Mouse (Mus musculus): ENCODE measurements around the gene Hs3st6. TPM values are rescaled to one million over a fixed set of nuclear protein-coding genes. Genes with fewer than 3 reads are reported as not detected.
"Not testable (repeated sequence)": the region's sequence is repeated elsewhere in the genome, so short reads cannot be mapped to it uniquely, and the experiment has no call there.

Gene Hs3st6
- polyA plus RNA-seq, 1 experiment from 2014 or later, result 1.1 TPM

DNA sequence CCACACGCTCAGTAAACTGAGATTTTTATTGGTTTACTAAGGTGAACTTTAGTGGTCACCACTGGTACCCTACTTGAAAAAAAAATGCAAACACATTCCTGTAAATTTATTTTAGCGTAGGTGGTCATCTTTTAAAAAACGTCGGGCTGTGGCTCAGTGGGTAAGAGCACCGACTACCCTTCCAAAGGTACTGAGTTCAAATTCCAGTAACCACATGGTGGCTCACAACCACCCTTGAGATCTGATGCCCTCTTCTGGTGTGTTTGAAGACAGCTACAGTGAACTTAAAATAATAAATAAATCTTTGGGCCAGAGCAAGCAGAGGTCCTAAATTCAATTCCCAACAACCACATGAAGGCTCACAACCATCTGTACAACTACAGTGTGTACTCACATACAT is 33.9 kb upstream of the Hs3st6 start:
- ATAC-seq (replicated peaks; ENCODE audit: low FRiP score, low TSS enrichment, low read depth); H3K27me3 ChIP-seq (replicated peaks; ENCODE audit: control insufficient read depth, insufficient read depth, low read length); H3K27ac ChIP-seq (ENCODE audit: low read depth); DNase-seq (ENCODE audit: low spot score); H3K9me3 ChIP-seq (ENCODE audit: control insufficient read depth, low read length): not testable (repeated sequence)
- 66% methylated on average over 5 of the region's 5 CpGs for whole genome bisulfite sequencing
- Histone ChIP-seq H3K4me3 (ENCODE audit: low read depth, low read length) (peak overlapping the region; percentile 92), H3K4me2 (ENCODE audit: low read length) (peak overlapping the region; percentile 67), H3K36me3 (ENCODE audit: control insufficient read depth, insufficient read depth, low read length) (peaks cover 35% of the 10 kb centered on the region), H3K4me1 (replicated peaks; ENCODE audit: control insufficient read depth, insufficient read depth, low read length) (peaks cover 23% of the 10 kb centered on the region), H3K9ac (ENCODE audit: low read length) (peak overlapping the region; percentile 94)

DNA sequence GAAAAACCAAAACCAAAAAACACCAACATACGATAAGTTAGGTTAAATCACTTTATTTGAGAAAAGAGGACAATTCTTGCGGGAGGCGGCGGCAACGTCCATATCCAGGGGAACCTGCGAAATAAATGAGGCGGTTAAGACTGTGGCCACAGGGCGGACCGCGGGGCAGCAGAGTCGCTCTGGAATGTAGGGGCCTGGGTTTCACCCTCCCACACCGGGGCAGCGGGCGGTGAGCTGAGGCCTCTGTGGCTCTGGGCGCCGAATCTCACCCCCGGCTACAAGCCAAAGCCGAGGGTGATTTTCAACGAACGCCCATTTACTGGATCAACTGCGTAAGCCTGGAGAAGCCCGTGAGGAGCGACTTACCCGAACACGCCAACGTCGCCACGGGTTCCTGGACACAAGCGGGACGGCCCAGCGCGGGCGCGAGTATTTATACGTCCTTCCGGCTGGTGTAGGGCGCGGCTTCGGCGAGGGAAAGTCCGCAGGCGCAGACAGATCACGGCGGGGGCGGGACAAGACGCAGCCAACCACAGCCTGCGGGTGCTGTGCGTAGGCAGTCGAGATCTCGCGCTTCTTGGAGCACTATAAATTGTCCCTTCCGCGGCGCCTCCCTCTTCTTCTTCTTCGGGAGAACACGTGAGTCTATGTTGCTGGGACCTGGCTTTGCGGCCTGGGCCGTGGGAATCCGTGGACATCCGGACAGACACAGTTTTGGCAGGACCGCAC is 33.1 kb upstream of the Hs3st6 start:
- peak overlapping the region; percentile 83 for H3K27ac ChIP-seq (ENCODE audit: low read depth)
- DNase-seq (ENCODE audit: low spot score) (peak; percentile 98), ATAC-seq (replicated peaks; ENCODE audit: low FRiP score, low TSS enrichment, low read depth) (peak; percentile 97)
- WGBS, result under 1% methylated on average over 61 of the region's 61 CpGs
- H3K27me3 ChIP-seq (replicated peaks; ENCODE audit: control insufficient read depth, insufficient read depth, low read length), result no peaks in the 10 kb centered on the region
- H3K4me1 ChIP-seq (replicated peaks; ENCODE audit: control insufficient read depth, insufficient read depth, low read length), result peaks cover 23% of the 10 kb centered on the region
- H3K4me3 ChIP-seq (ENCODE audit: low read depth, low read length), result peak overlapping the region; percentile 92
- peak overlapping the region; percentile 94 for H3K9ac ChIP-seq (ENCODE audit: low read length)
- H3K36me3 ChIP-seq (ENCODE audit: control insufficient read depth, insufficient read depth, low read length), result peaks cover 35% of the 10 kb centered on the region
- H3K9me3 ChIP-seq (ENCODE audit: control insufficient read depth, low read length), result no peaks in the 10 kb centered on the region
- H3K4me2 ChIP-seq (ENCODE audit: low read length), result peak overlapping the region; percentile 67

DNA sequence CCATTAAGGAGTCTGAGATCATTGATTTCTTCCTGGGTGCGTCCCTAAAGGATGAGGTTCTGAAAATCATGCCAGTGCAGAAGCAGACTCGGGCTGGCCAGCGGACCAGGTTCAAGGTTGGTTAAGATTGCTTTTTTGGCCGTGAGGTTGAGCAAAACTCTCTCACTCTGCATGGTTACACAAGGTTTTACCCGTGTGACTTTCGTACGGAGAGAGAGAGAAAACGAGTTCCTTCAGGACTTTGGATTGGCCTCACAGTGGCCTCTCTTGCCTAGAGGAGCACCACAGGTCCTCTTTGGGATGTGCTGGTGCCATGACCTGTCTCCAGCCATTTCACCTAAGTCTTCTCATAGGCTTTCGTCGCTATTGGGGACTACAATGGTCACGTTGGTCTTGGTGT is 32.2 kb upstream of the Hs3st6 start:
- peak overlapping the region; percentile 67 for H3K4me2 ChIP-seq (ENCODE audit: low read length)
- ATAC-seq (replicated peaks; ENCODE audit: low FRiP score, low TSS enrichment, low read depth); H3K27me3 ChIP-seq (replicated peaks; ENCODE audit: control insufficient read depth, insufficient read depth, low read length); H3K9me3 ChIP-seq (ENCODE audit: control insufficient read depth, low read length); H3K27ac ChIP-seq (ENCODE audit: low read depth); DNase-seq (ENCODE audit: low spot score): not testable (repeated sequence)
- peaks cover 23% of the 10 kb centered on the region for H3K4me1 ChIP-seq (replicated peaks; ENCODE audit: control insufficient read depth, insufficient read depth, low read length)
- peak overlapping the region; percentile 94 for H3K9ac ChIP-seq (ENCODE audit: low read length)
- 0% methylated on average over 10 of the region's 11 CpGs for WGBS
- peak overlapping the region; percentile 92 for H3K4me3 ChIP-seq (ENCODE audit: low read depth, low read length)
- peaks cover 35% of the 10 kb centered on the region for H3K36me3 ChIP-seq (ENCODE audit: control insufficient read depth, insufficient read depth, low read length)

DNA sequence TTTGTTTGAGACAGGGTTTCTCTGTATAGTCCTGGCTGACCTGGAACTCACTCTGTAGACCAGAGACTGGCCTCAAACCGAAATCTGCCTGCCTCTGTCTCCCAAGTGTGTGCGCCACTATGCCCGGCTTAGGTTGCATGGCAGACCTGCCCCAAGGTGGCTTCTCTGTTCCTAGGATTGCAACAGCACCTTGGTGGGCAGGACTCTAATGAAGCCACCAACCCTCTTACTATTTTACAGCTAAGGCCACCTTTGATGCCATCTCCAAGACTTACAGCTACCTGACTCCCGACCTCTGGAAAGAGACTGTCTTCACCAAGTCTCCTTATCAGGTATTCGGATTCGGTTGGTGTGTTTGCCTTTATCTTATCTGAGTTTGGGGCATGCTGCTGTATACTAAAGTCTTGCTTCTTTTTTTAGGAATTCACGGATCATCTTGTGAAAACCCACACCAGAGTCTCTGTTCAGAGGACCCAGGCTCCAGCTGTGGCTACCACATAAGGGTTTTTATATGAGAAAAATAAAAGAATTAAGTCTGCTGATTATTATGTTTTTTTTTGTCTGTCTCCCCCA is 31.3 kb upstream of the Hs3st6 start:
- not testable (repeated sequence) for ATAC-seq (replicated peaks; ENCODE audit: low FRiP score, low TSS enrichment, low read depth); H3K27me3 ChIP-seq (replicated peaks; ENCODE audit: control insufficient read depth, insufficient read depth, low read length); DNase-seq (ENCODE audit: low spot score); H3K9me3 ChIP-seq (ENCODE audit: control insufficient read depth, low read length); H3K27ac ChIP-seq (ENCODE audit: low read depth)
- H3K36me3 ChIP-seq (ENCODE audit: control insufficient read depth, insufficient read depth, low read length), result peaks cover 28% of the 10 kb centered on the region
- peaks cover 23% of the 10 kb centered on the region for H3K4me1 ChIP-seq (replicated peaks; ENCODE audit: control insufficient read depth, insufficient read depth, low read length)
- WGBS, result 56% methylated on average over 7 of the region's 7 CpGs
- H3K4me3 ChIP-seq (ENCODE audit: low read depth, low read length), result peak overlapping the region; percentile 92
- peak overlapping the region; percentile 94 for H3K9ac ChIP-seq (ENCODE audit: low read length)
- peak overlapping the region; percentile 67 for H3K4me2 ChIP-seq (ENCODE audit: low read length)

DNA sequence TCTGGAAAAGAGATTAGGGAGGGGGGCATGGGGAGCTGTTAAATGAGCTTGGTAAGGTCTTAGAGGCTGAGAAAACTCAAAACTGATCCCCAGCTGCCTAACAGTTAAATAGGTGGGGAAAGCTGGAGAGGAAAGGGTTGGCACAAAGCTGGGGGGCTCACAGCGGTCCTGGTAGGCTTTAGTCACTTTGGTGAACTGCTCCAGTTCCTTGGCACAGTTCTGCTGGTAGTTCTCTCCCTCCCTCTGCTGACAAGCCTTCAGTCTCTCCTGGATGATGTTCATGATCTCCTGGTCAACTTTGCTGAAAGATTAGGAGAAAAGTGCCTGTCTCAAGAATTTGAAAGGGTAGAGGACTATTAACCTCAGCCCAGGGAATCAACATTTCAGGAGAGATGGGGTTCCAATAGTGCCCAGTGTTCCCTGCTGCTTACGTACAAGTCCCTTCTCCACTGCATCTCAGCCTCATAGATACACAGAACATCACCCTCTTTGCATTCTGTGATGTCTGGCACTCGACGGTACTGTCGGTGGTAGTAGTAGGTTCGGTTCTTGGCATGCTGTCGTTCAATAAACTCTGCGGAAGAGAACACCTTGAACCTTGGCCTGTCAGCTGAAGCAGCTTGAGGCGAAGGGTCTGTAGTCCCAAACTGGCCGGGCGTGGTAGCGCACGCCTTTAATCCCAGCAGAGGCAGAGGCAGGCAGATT is 30.4 kb upstream of the Hs3st6 start:
- no peaks in the 10 kb centered on the region for H3K27me3 ChIP-seq (replicated peaks; ENCODE audit: control insufficient read depth, insufficient read depth, low read length)
- H3K4me3 ChIP-seq (ENCODE audit: low read depth, low read length), result 0 out of 2 replicates have a peak overlapping the region, but pooled peaks have one; percentile 70
- peaks cover 23% of the 10 kb centered on the region for H3K4me1 ChIP-seq (replicated peaks; ENCODE audit: control insufficient read depth, insufficient read depth, low read length)
- H3K27ac ChIP-seq (ENCODE audit: low read depth), result no peak overlapping the region
- ATAC-seq (replicated peaks; ENCODE audit: low FRiP score, low TSS enrichment, low read depth), result no peak
- DNase-seq (ENCODE audit: low spot score), result no peak
- peak overlapping the region; percentile 67 for H3K4me2 ChIP-seq (ENCODE audit: low read length)
- H3K9ac ChIP-seq (ENCODE audit: low read length), result peak overlapping the region; percentile 72; the same call in 1 of the 2 replicates
- 36% methylated on average over 13 of the region's 13 CpGs for WGBS
- no peaks in the 10 kb centered on the region for H3K9me3 ChIP-seq (ENCODE audit: control insufficient read depth, low read length)
- peaks cover 21% of the 10 kb centered on the region for H3K36me3 ChIP-seq (ENCODE audit: control insufficient read depth, insufficient read depth, low read length)

DNA sequence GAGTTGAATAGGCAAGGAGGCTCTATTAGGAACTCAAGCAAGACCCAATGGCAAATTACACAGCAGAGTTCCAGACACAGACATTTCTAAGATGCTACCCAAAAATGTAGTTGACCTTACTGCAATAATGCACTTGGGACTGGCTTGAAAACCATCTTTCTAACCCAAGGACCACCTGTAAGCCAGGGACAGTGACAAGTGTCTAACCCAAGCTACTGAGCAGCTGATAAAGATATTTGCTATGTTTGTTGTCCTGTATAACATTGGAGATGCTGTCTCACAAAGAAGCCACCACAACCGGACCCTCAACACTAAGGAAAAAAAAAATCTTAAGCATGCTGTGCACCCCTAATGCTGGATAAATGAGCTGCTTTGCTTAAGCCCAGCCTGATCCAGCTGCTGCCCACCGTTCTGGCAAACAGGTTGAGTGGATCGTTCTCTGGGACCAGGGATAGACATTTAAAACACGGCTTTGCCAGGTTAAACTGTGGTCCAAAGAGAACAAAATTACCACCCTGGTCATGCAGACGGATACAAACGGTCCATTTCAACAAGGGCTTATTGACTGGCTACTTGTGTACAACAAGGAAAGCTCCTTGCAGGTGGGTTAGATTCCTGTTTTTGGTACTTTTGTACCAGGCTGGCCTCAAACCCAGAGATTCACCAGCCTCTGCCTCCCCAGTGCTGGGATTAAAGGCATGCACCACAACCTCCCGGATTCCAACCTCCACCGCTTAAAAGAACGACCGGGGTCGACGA is 29.5 kb upstream of the Hs3st6 start:
- H3K27ac ChIP-seq (ENCODE audit: low read depth), result 0 out of 2 replicates have a peak overlapping the region, but pooled peaks have one; percentile 62
- no peak for ATAC-seq (replicated peaks; ENCODE audit: low FRiP score, low TSS enrichment, low read depth)
- peak overlapping the region; percentile 70 for H3K4me3 ChIP-seq (ENCODE audit: low read depth, low read length)
- no peak for DNase-seq (ENCODE audit: low spot score)
- peak overlapping the region; percentile 72 for H3K9ac ChIP-seq (ENCODE audit: low read length)
- H3K36me3 ChIP-seq (ENCODE audit: control insufficient read depth, insufficient read depth, low read length), result peaks cover 18% of the 10 kb centered on the region
- under 1% methylated on average over 12 of the region's 12 CpGs for WGBS
- no peaks in the 10 kb centered on the region for H3K9me3 ChIP-seq (ENCODE audit: control insufficient read depth, low read length)
- H3K27me3 ChIP-seq (replicated peaks; ENCODE audit: control insufficient read depth, insufficient read depth, low read length), result no peaks in the 10 kb centered on the region
- H3K4me2 ChIP-seq (ENCODE audit: low read length), result peak overlapping the region; percentile 67
- peaks cover 23% of the 10 kb centered on the region for H3K4me1 ChIP-seq (replicated peaks; ENCODE audit: control insufficient read depth, insufficient read depth, low read length)

DNA sequence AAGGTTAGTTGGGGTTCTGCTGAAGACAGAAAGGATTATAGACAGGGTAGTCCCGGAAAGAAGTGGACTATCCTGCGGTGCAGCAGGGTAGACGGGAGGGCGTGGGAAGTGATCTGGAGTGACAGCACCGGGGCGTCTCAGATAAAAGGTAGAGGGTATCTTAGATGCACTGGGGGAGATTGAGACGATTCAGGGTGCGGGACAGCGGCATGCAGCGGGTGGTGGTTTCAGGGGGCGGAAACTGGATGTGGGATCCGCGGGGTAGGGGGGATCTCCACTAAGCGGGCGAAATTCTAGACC is 29.0 kb upstream of the Hs3st6 start:
- Histone ChIP-seq H3K4me3 (ENCODE audit: low read depth, low read length) (peak overlapping the region; percentile 70), H3K9ac (ENCODE audit: low read length) (peak overlapping the region; percentile 72), H3K27ac (ENCODE audit: low read depth) (peak overlapping the region; percentile 62), H3K36me3 (ENCODE audit: control insufficient read depth, insufficient read depth, low read length) (peaks cover 18% of the 10 kb centered on the region), H3K9me3 (ENCODE audit: control insufficient read depth, low read length) (no peaks in the 10 kb centered on the region), H3K4me1 (replicated peaks; ENCODE audit: control insufficient read depth, insufficient read depth, low read length) (peaks cover 23% of the 10 kb centered on the region), H3K4me2 (ENCODE audit: low read length) (peak overlapping the region; percentile 67), H3K27me3 (replicated peaks; ENCODE audit: control insufficient read depth, insufficient read depth, low read length) (no peaks in the 10 kb centered on the region)
- DNase-seq (ENCODE audit: low spot score), result no peak
- under 1% methylated on average over 15 of the region's 15 CpGs for WGBS
- no peak for ATAC-seq (replicated peaks; ENCODE audit: low FRiP score, low TSS enrichment, low read depth)

DNA sequence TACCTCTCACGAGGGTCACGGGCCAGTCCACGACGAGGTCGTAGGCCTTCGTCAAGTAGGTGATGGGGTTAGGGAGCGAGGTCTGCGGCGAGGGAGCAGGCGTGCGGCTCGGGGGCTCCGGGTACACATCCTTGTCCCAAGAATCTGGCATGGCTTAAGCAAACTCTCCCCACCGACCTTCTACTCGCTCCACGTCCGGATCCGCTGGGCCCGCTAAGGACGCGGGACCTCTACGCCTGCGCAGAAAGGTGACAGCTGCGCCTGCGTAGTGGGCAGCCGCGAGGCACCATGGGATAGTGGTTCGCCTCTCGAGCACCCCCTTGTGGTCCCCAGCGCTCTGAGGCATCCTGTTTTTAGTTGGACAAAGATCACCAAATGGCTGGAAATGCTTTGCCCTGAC is 28.6 kb upstream of the Hs3st6 start, which contains the start of gene Ndufb10:
Ndufb10 (minus strand) TSS at position 295 of the 400 bp plus-strand sequence.
- H3K9ac ChIP-seq (ENCODE audit: low read length), result peak within 1 kb of the TSS; percentile 72
- H3K27ac ChIP-seq (ENCODE audit: low read depth), result peak within 1 kb of the TSS; percentile 62
- no peaks in the 10 kb centered on the region for H3K27me3 ChIP-seq (replicated peaks; ENCODE audit: control insufficient read depth, insufficient read depth, low read length)
- under 1% methylated on average over 30 of the region's 30 CpGs for WGBS
- peak within 1 kb of the TSS; percentile 67 for H3K4me2 ChIP-seq (ENCODE audit: low read length)
- ATAC-seq (replicated peaks; ENCODE audit: low FRiP score, low TSS enrichment, low read depth), result peak; percentile 48
- DNase-seq (ENCODE audit: low spot score), result peak; percentile 99
- H3K9me3 ChIP-seq (ENCODE audit: control insufficient read depth, low read length), result no peaks in the 10 kb centered on the region
- H3K4me1 ChIP-seq (replicated peaks; ENCODE audit: control insufficient read depth, insufficient read depth, low read length), result peaks cover 23% of the 10 kb centered on the region
- peak within 1 kb of the TSS; percentile 70 for H3K4me3 ChIP-seq (ENCODE audit: low read depth, low read length)
- H3K36me3 ChIP-seq (ENCODE audit: control insufficient read depth, insufficient read depth, low read length), result peaks cover 18% of the 10 kb centered on the region

All from intestine, embryonic 14.5 days (tissue).